Mouse (Mus musculus): ENCODE measurements around the gene Kcnd3. TPM values are rescaled to one million over a fixed set of nuclear protein-coding genes. Genes with fewer than 3 reads are reported as not detected.
A peak's percentile ranks its signal among the peaks of the same experiment; 100 is the strongest.

Kcnd3 gene
- polyA plus RNA-seq, 1 experiment from 2014 or later, result 0.99 TPM

GRCm38 (mm10) chr3:105712827-105713226 lies 260.7 kb downstream of the Kcnd3 start:
- H3K4me3 ChIP-seq (ENCODE audit: low read depth, low read length), result no peak overlapping the region
- ATAC-seq (ENCODE audit: insufficient read depth, low FRiP score, low TSS enrichment) (no peak), DNase-seq (ENCODE audit: low spot score) (no peak)
- H3K4me1 ChIP-seq (ENCODE audit: control insufficient read depth, insufficient read depth, low read length), result peaks cover 5% of the 10 kb centered on the region
- H3K27me3 ChIP-seq (ENCODE audit: control insufficient read depth, insufficient read depth, low read length), result no peaks in the 10 kb centered on the region
- no peak overlapping the region for H3K27ac ChIP-seq (ENCODE audit: low read depth, low read length)
- H3K36me3 ChIP-seq (ENCODE audit: control insufficient read depth, insufficient read depth, low read length), result no peaks in the 10 kb centered on the region
- no peaks in the 10 kb centered on the region for H3K9me3 ChIP-seq (ENCODE audit: control insufficient read depth, low read length)
- H3K4me2 ChIP-seq (ENCODE audit: low read depth), result no peak overlapping the region
- H3K9ac ChIP-seq (ENCODE audit: low read length), result no peak overlapping the region

- peak overlapping the region; percentile 42; the same call in 1 of the 2 replicates for H3K27ac ChIP-seq (ENCODE audit: low read depth, low read length)
- WGBS, result 21% methylated on average over 8 of the region's 8 CpGs
- H3K4me1 ChIP-seq (ENCODE audit: control insufficient read depth, insufficient read depth, low read length), result peaks cover 9% of the 10 kb centered on the region
- H3K27me3 ChIP-seq (ENCODE audit: control insufficient read depth, insufficient read depth, low read length), result no peaks in the 10 kb centered on the region
- H3K4me2 ChIP-seq (ENCODE audit: low read depth), result no peak overlapping the region
- no peaks in the 10 kb centered on the region for H3K36me3 ChIP-seq (ENCODE audit: control insufficient read depth, insufficient read depth, low read length)
- peak; percentile 43 for DNase-seq (ENCODE audit: low spot score)
- ATAC-seq (ENCODE audit: insufficient read depth, low FRiP score, low TSS enrichment), result 0 out of 2 replicates have a peak, but pooled peaks have one; percentile 5
- no peaks in the 10 kb centered on the region for H3K9me3 ChIP-seq (ENCODE audit: control insufficient read depth, low read length)
- no peak overlapping the region; the same call in 1 of the 2 replicates for H3K9ac ChIP-seq (ENCODE audit: low read length)
- no peak overlapping the region for H3K4me3 ChIP-seq (ENCODE audit: low read depth, low read length)
Observed at GRCm38 (mm10) chr3:105714091-105714819, 262.1 kb downstream of the Kcnd3 start.

- Histone ChIP-seq H3K9me3 (ENCODE audit: control insufficient read depth, low read length) (no peaks in the 10 kb centered on the region), H3K4me1 (ENCODE audit: control insufficient read depth, insufficient read depth, low read length) (peaks cover 9% of the 10 kb centered on the region), H3K4me3 (ENCODE audit: low read depth, low read length) (no peak overlapping the region), H3K36me3 (ENCODE audit: control insufficient read depth, insufficient read depth, low read length) (no peaks in the 10 kb centered on the region), H3K4me2 (ENCODE audit: low read depth) (no peak overlapping the region), H3K9ac (ENCODE audit: low read length) (no peak overlapping the region), H3K27ac (ENCODE audit: low read depth, low read length) (no peak overlapping the region), H3K27me3 (ENCODE audit: control insufficient read depth, insufficient read depth, low read length) (no peaks in the 10 kb centered on the region)
- no peak for ATAC-seq (ENCODE audit: insufficient read depth, low FRiP score, low TSS enrichment)
- DNase-seq (ENCODE audit: low spot score), result no peak
Observed at GRCm38 (mm10) chr3:105714820-105715167, 262.7 kb downstream of the Kcnd3 start.

GRCm38 (mm10) chr3:105716353-105717000 lies 264.3 kb downstream of the Kcnd3 start:
- 60% methylated on average over 18 of the region's 18 CpGs for whole genome bisulfite sequencing
- Histone ChIP-seq H3K4me3 (ENCODE audit: low read depth, low read length) (no peak overlapping the region), H3K27ac (ENCODE audit: low read depth, low read length) (no peak overlapping the region), H3K36me3 (ENCODE audit: control insufficient read depth, insufficient read depth, low read length) (no peaks in the 10 kb centered on the region), H3K9me3 (ENCODE audit: control insufficient read depth, low read length) (no peaks in the 10 kb centered on the region), H3K4me1 (ENCODE audit: control insufficient read depth, insufficient read depth, low read length) (peaks cover 9% of the 10 kb centered on the region), H3K27me3 (ENCODE audit: control insufficient read depth, insufficient read depth, low read length) (no peaks in the 10 kb centered on the region), H3K9ac (ENCODE audit: low read length) (no peak overlapping the region), H3K4me2 (ENCODE audit: low read depth) (no peak overlapping the region)
- ATAC-seq (ENCODE audit: insufficient read depth, low FRiP score, low TSS enrichment) (no peak), DNase-seq (ENCODE audit: low spot score) (no peak)

- H3K27ac ChIP-seq (ENCODE audit: low read depth, low read length), result no peak overlapping the region
- no peaks in the 10 kb centered on the region for H3K36me3 ChIP-seq (ENCODE audit: control insufficient read depth, insufficient read depth, low read length)
- 45% methylated on average over 11 of the region's 11 CpGs for WGBS
- DNase-seq (ENCODE audit: low spot score) (peak; percentile 52), ATAC-seq (ENCODE audit: insufficient read depth, low FRiP score, low TSS enrichment) (peak; percentile 57)
- H3K9ac ChIP-seq (ENCODE audit: low read length), result no peak overlapping the region
- H3K4me3 ChIP-seq (ENCODE audit: low read depth, low read length), result no peak overlapping the region
- H3K4me1 ChIP-seq (ENCODE audit: control insufficient read depth, insufficient read depth, low read length), result peaks cover 9% of the 10 kb centered on the region
- H3K9me3 ChIP-seq (ENCODE audit: control insufficient read depth, low read length), result no peaks in the 10 kb centered on the region
- H3K27me3 ChIP-seq (ENCODE audit: control insufficient read depth, insufficient read depth, low read length), result no peaks in the 10 kb centered on the region
- H3K4me2 ChIP-seq (ENCODE audit: low read depth), result no peak overlapping the region
Observed at GRCm38 (mm10) chr3:105717856-105718555, 265.9 kb downstream of the Kcnd3 start.

- peaks cover 9% of the 10 kb centered on the region for H3K4me1 ChIP-seq (ENCODE audit: control insufficient read depth, insufficient read depth, low read length)
- no peak overlapping the region for H3K27ac ChIP-seq (ENCODE audit: low read depth, low read length)
- DNase-seq (ENCODE audit: low spot score) (no peak), ATAC-seq (ENCODE audit: insufficient read depth, low FRiP score, low TSS enrichment) (no peak)
- no peaks in the 10 kb centered on the region for H3K9me3 ChIP-seq (ENCODE audit: control insufficient read depth, low read length)
- H3K27me3 ChIP-seq (ENCODE audit: control insufficient read depth, insufficient read depth, low read length), result no peaks in the 10 kb centered on the region
- no peak overlapping the region for H3K9ac ChIP-seq (ENCODE audit: low read length)
- H3K4me2 ChIP-seq (ENCODE audit: low read depth), result no peak overlapping the region
- WGBS, result 54% methylated on average over 4 of the region's 4 CpGs
- no peak overlapping the region for H3K4me3 ChIP-seq (ENCODE audit: low read depth, low read length)
- no peaks in the 10 kb centered on the region for H3K36me3 ChIP-seq (ENCODE audit: control insufficient read depth, insufficient read depth, low read length)
Observed at GRCm38 (mm10) chr3:105718746-105719145, 266.6 kb downstream of the Kcnd3 start.

- 88% methylated on average over 4 of the region's 4 CpGs for WGBS
- no peak overlapping the region for H3K4me3 ChIP-seq (ENCODE audit: low read depth, low read length)
- no peak for DNase-seq (ENCODE audit: low spot score)
- no peak overlapping the region for H3K27ac ChIP-seq (ENCODE audit: low read depth, low read length)
- H3K9ac ChIP-seq (ENCODE audit: low read length), result no peak overlapping the region
- no peaks in the 10 kb centered on the region for H3K36me3 ChIP-seq (ENCODE audit: control insufficient read depth, insufficient read depth, low read length)
- H3K4me2 ChIP-seq (ENCODE audit: low read depth), result no peak overlapping the region
- no peaks in the 10 kb centered on the region for H3K9me3 ChIP-seq (ENCODE audit: control insufficient read depth, low read length)
- no peak for ATAC-seq (ENCODE audit: insufficient read depth, low FRiP score, low TSS enrichment)
- H3K4me1 ChIP-seq (ENCODE audit: control insufficient read depth, insufficient read depth, low read length), result peaks cover 5% of the 10 kb centered on the region
- no peaks in the 10 kb centered on the region for H3K27me3 ChIP-seq (ENCODE audit: control insufficient read depth, insufficient read depth, low read length)
Observed at GRCm38 (mm10) chr3:105719979-105720378, 267.8 kb downstream of the Kcnd3 start.

GRCm38 (mm10) chr3:105720514-105720913 lies 268.4 kb downstream of the Kcnd3 start:
- 83% methylated on average over 4 of the region's 4 CpGs for WGBS
- H3K27me3 ChIP-seq (ENCODE audit: control insufficient read depth, insufficient read depth, low read length), result no peaks in the 10 kb centered on the region
- H3K27ac ChIP-seq (ENCODE audit: low read depth, low read length), result no peak overlapping the region
- ATAC-seq (ENCODE audit: insufficient read depth, low FRiP score, low TSS enrichment), result no peak
- no peak overlapping the region for H3K9ac ChIP-seq (ENCODE audit: low read length)
- H3K4me3 ChIP-seq (ENCODE audit: low read depth, low read length), result no peak overlapping the region
- no peaks in the 10 kb centered on the region for H3K36me3 ChIP-seq (ENCODE audit: control insufficient read depth, insufficient read depth, low read length)
- DNase-seq (ENCODE audit: low spot score), result no peak
- H3K4me1 ChIP-seq (ENCODE audit: control insufficient read depth, insufficient read depth, low read length), result peaks cover 5% of the 10 kb centered on the region; the same call in 1 of the 2 replicates
- no peaks in the 10 kb centered on the region for H3K9me3 ChIP-seq (ENCODE audit: control insufficient read depth, low read length)
- H3K4me2 ChIP-seq (ENCODE audit: low read depth), result no peak overlapping the region
